Mouse (Mus musculus): ENCODE data around the gene Lmntd1.

- TF ChIP-seq CTCF (IDR thresholded peaks at IDR 0.05; ENCODE audit: borderline replicate concordance, control insufficient read depth, extremely low read depth, insufficient read depth, low read length, poor library complexity): no peak
- no peak for TF ChIP-seq POLR2A (IDR thresholded peaks at IDR 0.05; ENCODE audit: control insufficient read depth, extremely low read depth, insufficient read depth, low read length, poor library complexity)
These were observed 244.8 kb downstream of the Lmntd1 start for GRCm38 (mm10) chr6:145369290-145369689.
